Mouse (Mus musculus): ENCODE measurements around the gene S100a11. TPM values are rescaled to one million over a fixed set of nuclear protein-coding genes. Genes with fewer than 3 reads are reported as not detected.

Gene S100a11
- polyA plus RNA-seq, 1 experiment = 21.5 TPM

DNA sequence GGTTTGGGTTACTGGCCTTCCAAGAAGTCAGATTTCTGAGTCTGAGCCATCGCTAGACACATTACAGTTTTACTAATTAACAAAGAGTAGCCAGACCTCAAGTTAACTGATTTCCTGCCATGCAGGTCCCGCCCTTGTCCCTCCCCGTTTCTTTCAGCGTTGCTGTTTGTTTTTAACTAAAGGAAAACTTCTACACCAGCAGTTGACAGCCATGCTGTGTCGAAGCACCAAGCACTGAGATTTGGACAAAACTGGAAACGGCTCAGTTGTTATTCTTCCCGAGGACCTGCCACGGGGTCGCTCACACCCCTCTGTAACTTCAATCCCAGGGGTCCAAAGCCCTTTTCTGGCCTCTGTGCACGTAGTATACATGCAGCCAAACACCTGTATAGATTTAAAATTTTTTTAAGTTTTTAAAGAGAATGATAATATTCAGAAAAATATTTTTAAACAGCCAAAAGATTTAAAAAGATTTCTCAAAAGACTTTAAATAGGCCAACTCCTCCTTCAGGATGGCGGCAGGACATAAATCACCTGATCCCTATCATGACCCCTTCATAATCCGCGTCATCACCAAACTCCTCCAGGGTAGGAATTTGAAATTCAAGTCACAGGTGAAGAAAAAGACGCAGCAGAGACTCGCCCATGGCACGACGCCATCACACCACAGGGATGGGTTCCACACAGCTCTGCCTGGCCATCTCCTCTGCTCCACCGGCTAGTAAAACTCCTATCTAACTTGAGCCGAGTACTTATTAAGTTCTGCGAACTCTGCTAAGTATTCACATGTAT lies 27.7 kb downstream of the S100a11 start:
- TF ChIP-seq CTCF (IDR thresholded peaks at IDR 0.05; ENCODE audit: extremely low read depth, insufficient read depth, low read length) (no peak), POLR2A (IDR thresholded peaks at IDR 0.05; ENCODE audit: extremely low read depth, insufficient read depth, low read length) (no peak)
- H3K4me1 ChIP-seq (ENCODE audit: control insufficient read depth, insufficient read depth, low read length) = no peaks in the 10 kb centered on the region
- no peak overlapping the region for H3K4me3 ChIP-seq (ENCODE audit: insufficient read depth, low read length)
- H3K27ac ChIP-seq (ENCODE audit: insufficient read depth, low read length) = no peak overlapping the region

DNA sequence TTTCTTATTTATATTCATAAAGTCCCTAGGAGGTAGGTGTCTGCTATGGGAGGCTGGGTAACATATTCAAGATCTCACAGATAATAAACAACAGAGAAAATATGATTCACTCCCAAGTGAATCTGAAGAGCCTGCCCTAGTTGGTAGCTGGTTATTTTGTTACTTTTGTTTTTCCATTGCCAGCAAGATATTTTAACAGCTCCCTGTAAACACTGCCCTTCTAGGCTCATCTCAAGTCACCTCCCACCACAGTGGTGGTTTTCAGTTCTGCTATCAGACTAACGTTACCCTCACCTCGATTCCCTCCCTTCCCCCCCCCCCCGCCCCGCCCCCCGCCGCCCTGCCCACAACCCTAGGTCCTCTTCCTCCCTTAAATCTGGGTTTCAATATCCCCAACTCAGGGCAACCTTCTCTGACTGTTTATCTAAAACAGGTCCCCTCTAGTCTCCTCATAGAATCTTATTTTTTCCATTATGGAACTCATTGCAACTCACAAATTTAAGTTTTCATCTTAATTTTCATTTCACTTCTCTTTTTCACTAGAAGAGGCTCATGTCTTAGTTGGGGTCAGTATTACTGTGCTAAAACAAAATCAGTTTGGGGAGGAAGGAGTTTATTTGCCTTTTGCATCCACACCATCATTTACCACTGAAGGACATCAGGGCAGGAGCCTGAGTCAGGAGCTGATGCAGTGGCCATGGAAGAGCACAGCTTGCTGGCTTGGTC lies 28.4 kb downstream of the S100a11 start:
- no peak overlapping the region for H3K4me3 ChIP-seq (ENCODE audit: insufficient read depth, low read length)
- no peak for TF ChIP-seq CTCF (IDR thresholded peaks at IDR 0.05; ENCODE audit: extremely low read depth, insufficient read depth, low read length)
- TF ChIP-seq POLR2A (IDR thresholded peaks at IDR 0.05; ENCODE audit: extremely low read depth, insufficient read depth, low read length) = no peak
- H3K27ac ChIP-seq (ENCODE audit: insufficient read depth, low read length) = no peak overlapping the region
- no peaks in the 10 kb centered on the region for H3K4me1 ChIP-seq (ENCODE audit: control insufficient read depth, insufficient read depth, low read length)

DNA sequence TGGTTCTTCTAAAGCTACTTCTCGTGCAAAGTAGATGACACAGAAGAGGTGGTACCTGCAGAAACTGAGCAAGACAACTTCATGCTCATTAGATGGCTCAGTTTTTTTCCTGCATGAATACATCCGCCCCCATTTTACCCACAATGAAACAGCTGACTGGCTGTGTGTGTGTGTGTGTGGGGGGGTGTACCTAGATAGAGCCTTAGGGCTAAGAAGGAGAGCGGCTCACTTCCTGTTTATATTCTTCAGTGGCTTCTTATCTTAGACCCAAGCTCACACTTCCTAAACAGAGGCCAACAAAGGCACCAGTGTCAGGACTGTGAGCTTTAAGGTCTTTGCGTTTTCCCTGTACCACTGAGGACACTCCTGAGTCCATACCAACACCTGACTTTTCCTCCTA lies 29.7 kb downstream of the S100a11 start:
- TF ChIP-seq POLR2A (IDR thresholded peaks at IDR 0.05; ENCODE audit: extremely low read depth, insufficient read depth, low read length) = no peak
- no peak for TF ChIP-seq CTCF (IDR thresholded peaks at IDR 0.05; ENCODE audit: extremely low read depth, insufficient read depth, low read length)
- H3K4me1 ChIP-seq (ENCODE audit: control insufficient read depth, insufficient read depth, low read length) = no peaks in the 10 kb centered on the region
- no peak overlapping the region for H3K4me3 ChIP-seq (ENCODE audit: insufficient read depth, low read length)
- H3K27ac ChIP-seq (ENCODE audit: insufficient read depth, low read length) = no peak overlapping the region

DNA sequence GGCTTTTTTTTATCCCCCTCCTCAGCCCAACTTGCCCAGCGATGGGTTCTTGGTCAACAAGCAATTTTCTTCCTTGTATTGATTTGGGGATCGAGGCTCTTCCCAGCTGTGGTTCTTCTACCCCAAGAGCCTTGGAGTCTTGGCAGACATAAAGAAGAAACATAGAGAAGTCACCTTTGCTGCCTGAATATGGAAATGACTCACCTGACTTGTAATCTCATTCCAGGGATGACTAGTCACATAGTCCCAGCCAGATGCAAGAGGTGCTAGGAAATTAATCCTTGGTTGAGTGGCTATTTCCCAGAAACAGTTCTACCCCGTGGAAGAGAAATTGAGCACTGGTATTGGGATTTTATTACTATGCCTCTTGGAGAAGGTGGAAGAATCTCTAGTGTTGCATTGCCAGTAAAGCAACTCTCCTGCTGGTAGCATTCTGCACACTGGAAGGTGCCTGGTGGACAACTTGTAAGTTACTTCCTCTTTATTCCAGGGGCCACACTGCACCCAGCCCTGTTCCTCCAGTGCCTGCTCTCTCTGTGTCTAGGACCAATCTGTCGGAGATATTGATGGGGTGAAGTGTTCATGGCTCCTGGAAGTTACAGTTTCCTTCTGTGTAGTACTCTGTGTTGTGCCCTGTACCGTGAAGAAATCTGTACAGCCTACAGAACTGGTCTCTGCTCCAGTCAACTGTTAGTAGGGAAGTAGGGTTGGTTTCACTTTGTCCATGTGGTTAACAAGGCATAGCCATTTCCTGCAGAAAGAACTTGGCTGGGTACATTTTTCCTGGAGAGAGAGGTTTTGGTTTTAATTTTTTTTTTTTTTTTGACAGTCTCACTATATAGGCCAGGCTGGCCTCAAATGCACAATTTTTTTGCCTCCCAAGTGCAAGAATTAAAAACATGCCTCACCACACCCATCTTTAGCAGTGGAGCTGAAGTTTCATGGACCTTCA lies 31.9 kb downstream of the S100a11 start:
- TF ChIP-seq CTCF (IDR thresholded peaks at IDR 0.05; ENCODE audit: extremely low read depth, insufficient read depth, low read length) (no peak), POLR2A (IDR thresholded peaks at IDR 0.05; ENCODE audit: extremely low read depth, insufficient read depth, low read length) (no peak)
- Histone ChIP-seq H3K4me3 (ENCODE audit: insufficient read depth, low read length) (no peak overlapping the region), H3K4me1 (ENCODE audit: control insufficient read depth, insufficient read depth, low read length) (no peaks in the 10 kb centered on the region), H3K27ac (ENCODE audit: insufficient read depth, low read length) (no peak overlapping the region)

DNA sequence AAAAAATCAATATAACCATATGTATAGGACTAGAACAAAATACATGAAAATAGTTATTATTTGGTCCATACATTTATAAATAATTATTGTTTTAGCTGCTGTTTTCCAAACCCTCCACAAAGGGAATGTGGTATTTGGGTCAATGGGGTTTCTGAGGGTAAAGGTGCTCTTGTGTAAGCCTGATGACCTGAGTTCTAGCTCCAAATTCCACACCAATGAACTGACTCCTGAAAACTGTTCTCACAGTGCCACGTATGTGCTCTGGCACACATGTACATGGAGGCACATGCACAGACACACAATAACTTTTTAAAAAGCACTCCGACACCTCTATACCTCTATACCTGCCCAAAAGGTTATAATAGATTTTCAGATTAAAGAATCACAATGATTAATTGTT lies 33.0 kb downstream of the S100a11 start:
- TF ChIP-seq POLR2A (IDR thresholded peaks at IDR 0.05; ENCODE audit: extremely low read depth, insufficient read depth, low read length) = no peak
- TF ChIP-seq CTCF (IDR thresholded peaks at IDR 0.05; ENCODE audit: extremely low read depth, insufficient read depth, low read length) = no peak
- no peak overlapping the region for H3K4me3 ChIP-seq (ENCODE audit: insufficient read depth, low read length)
- no peak overlapping the region for H3K27ac ChIP-seq (ENCODE audit: insufficient read depth, low read length)
- no peaks in the 10 kb centered on the region for H3K4me1 ChIP-seq (ENCODE audit: control insufficient read depth, insufficient read depth, low read length)

DNA sequence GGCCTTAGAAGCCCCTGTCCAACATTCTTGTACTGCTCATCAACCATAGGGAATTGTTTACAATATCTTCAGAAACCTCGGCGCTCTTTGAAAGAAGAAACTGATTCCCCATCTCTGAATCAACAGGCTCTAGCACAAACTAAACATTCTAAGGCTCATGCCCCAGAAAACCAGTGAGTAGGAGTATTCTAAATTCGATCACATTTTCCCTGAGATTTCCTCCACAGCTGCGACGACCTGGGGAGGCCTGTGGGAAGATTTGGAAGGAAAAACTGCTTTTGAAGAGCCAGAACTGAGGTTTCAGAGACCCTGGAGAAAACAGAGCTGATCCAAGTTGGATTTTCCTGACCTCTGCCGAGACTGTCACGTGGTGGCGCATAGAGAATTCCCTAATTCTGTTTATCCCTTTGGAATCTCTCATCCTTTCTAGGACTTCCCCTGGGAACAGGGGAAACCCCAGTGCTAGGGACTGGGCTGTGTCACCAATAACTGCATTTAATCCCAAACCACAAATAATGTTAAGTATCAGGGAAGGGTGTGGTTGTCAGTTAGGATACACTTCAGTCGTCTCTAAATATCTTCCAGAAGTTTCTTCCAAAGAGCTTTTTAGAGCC lies 33.6 kb downstream of the S100a11 start:
- Histone ChIP-seq H3K4me1 (ENCODE audit: control insufficient read depth, insufficient read depth, low read length) (no peaks in the 10 kb centered on the region), H3K27ac (ENCODE audit: insufficient read depth, low read length) (no peak overlapping the region), H3K4me3 (ENCODE audit: insufficient read depth, low read length) (no peak overlapping the region)
- TF ChIP-seq CTCF (IDR thresholded peaks at IDR 0.05; ENCODE audit: extremely low read depth, insufficient read depth, low read length) = no peak
- TF ChIP-seq POLR2A (IDR thresholded peaks at IDR 0.05; ENCODE audit: extremely low read depth, insufficient read depth, low read length) = no peak

DNA sequence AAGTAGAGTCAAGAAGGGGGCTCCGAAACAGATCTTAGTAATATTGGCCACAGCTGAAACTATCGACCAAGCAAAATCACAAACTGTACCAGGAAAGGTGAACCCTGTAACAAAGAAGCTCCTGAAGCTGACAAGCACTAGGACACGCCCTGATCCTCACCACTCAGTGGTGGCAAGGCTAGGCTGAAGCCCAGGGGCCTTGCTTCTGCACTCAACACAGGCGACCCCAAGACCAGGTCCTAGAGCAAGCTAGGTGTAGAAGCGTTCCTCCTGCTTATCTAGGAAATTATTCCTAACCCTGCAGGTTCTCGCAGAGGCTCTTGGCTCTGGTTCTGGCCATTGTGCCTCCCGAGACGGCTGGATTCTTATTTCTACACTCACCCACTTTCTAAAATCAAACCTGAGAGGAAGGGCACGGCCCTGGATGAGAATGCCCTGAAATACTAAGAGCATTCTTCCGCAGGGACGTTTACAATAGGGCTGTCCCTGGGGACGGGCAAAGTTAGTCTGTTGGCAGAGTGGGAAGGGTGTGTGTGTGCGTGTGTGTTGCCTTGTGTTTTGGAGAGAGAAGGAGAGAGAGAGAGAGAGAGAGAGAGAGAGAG lies 34.2 kb downstream of the S100a11 start:
- TF ChIP-seq POLR2A (IDR thresholded peaks at IDR 0.05; ENCODE audit: extremely low read depth, insufficient read depth, low read length) (no peak), CTCF (IDR thresholded peaks at IDR 0.05; ENCODE audit: extremely low read depth, insufficient read depth, low read length) (no peak)
- Histone ChIP-seq H3K4me1 (ENCODE audit: control insufficient read depth, insufficient read depth, low read length) (no peaks in the 10 kb centered on the region), H3K27ac (ENCODE audit: insufficient read depth, low read length) (0 out of 2 replicates have a peak overlapping the region, but pooled peaks have one; percentile 18), H3K4me3 (ENCODE audit: insufficient read depth, low read length) (peak overlapping the region; percentile 57)

DNA sequence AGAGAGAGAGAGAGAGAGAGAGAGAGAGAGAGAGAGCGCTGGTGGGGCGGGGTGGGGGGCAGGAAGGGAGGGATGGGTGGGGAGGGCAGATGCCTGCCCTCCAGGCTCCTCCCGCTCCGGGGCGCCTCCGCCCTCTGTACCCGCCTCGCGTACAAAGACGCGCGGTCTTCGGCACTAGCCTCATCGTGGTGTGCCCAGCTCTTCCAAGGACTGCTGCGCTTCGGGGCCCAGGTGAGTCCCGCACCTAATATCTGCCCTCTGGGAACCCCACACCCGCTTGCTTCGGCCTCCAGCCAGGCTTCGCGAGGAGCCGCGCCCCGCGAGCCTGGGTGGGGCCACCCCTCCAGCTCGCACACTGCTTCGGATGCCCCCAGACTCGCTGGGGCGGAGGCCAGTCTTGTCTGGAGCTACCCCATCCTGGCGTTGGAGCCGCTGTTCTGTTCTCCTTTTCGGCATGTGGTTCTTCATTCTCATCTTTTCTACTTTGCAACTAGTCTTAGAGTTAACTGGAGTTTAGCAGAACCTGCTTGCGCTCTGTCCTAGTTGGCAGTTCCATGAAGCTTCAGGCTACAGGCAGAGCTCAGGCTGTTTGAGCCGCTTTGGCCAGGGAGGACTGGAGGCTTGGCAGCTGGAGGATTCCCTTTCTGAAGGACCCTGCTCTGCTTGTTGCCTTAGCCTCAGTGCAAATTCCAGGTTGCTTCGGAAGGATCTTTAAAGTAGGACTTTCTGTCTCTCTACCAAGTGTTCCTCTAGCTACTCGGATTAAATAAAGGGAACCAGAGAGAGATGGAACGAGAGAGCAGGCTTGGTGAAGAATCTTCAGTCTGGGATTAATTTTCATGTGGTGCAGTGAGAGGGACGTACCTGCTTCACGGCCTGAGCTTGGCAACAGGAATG lies 34.9 kb downstream of the S100a11 start, which contains the start of gene S100a10:
Gene S100a10, plus strand, starts transcription at position 100 of the 897 bp plus-strand sequence.
- 0 out of 2 replicates have a peak, but pooled peaks have one; percentile 28 for TF ChIP-seq POLR2A (IDR thresholded peaks at IDR 0.05; ENCODE audit: extremely low read depth, insufficient read depth, low read length)
- TF ChIP-seq CTCF (IDR thresholded peaks at IDR 0.05; ENCODE audit: extremely low read depth, insufficient read depth, low read length) = no peak

More for the DNA sequence above, 34.9 kb downstream of the S100a11 start, which contains the start of gene S100a10:
- 0 out of 2 replicates have a peak within 1 kb of the TSS, but pooled peaks have one; percentile 18 for H3K27ac ChIP-seq (ENCODE audit: insufficient read depth, low read length)
- peak within 1 kb of the TSS; percentile 57 for H3K4me3 ChIP-seq (ENCODE audit: insufficient read depth, low read length)
- H3K4me1 ChIP-seq (ENCODE audit: control insufficient read depth, insufficient read depth, low read length) = no peaks in the 10 kb centered on the region
